Mouse (Mus musculus) Muller cell, postnatal 12 days (primary cell): ENCODE measurements around the gene Il12rb2.

ENCODE experiments used
- DNase-seq: peaks from one replicate; pipeline ENCODE4 v3.0.0-alpha.2; 2015; ENCODE audit errors: inconsistent ontology term

Gene Il12rb2

DNA sequence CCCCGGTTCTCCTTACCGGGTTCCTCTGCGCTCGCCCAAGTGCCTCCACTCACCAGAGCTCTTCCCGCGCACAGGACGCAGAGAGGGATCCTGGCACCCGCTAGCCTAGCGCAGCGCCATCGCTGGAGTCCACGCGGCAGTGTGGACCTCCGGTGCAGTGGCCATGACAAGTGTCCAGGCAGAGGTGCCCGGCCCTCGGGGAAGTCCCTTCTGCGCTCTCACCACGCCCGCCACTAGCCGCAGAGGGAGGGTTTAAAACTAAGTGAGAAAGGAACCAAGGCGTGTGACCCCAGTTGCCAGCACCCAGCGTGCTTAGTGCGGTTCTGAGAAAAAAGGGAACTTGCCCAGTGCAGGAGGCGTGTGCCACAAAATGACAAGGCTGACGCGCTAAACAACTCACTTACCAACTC, at the start of gene Il12rb2:
Gene Il12rb2 (minus strand): TSS at position 207 of the 410 bp plus-strand sequence.
- peak; percentile 26 for DNase-seq

DNA sequence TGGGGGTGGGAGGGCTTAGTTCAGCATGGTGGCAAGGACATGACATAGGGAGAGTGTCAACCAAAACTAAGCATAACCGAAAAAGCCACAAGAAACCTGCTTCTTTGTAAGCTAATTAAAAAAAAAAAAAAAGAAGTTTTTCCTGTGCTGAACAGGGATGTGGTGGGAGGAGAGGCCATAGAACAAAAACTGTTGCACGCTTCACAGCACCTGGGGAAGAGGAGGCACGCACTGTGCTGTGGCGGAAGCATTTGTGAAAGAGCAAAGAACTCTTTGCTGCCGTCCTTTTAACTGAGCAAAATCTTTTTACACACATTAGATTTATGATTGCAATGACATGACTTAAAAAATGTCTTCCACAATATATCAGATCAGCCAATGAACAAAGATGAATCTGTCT, 45.8 kb upstream of the Il12rb2 start:
- no peak for DNase-seq

DNA sequence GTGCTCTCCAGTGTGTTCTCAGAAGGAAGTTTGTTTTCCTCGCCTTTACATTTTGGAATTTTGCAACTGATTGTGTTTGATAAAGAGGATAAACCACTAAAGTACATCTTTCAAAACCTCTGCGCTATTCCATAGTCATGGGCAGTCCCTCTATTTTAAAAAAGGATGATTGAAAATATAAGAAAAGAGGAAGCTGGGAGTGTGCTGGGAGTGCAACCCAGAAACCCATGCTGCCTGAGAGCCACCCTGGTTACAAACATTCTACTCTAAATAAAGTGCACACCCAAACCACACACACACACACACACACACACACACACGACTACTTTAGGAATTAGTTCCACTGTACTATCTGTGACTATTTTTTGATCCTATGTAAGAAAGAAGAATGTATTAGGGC, 40.6 kb upstream of the Il12rb2 start:
- no peak for DNase-seq

DNA sequence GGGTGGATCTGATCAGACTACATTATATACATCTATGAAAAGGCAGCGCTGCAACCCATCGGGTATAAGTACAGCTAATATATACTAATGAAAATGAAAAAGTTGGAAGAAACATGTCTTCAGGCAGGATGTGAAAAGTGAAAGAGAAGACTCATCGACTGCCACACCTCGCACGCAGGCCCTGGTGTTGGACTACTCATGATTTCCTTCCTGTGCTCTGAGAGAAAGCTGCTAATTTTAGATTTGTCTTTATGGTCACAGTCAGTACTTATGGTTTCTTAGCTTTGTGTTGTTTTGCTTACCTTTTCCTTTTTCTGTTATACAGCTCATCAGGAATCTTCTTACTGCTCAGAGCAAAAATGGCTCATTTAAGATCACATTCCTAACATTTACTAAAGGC, 39.3 kb upstream of the Il12rb2 start:
- DNase-seq = no peak

DNA sequence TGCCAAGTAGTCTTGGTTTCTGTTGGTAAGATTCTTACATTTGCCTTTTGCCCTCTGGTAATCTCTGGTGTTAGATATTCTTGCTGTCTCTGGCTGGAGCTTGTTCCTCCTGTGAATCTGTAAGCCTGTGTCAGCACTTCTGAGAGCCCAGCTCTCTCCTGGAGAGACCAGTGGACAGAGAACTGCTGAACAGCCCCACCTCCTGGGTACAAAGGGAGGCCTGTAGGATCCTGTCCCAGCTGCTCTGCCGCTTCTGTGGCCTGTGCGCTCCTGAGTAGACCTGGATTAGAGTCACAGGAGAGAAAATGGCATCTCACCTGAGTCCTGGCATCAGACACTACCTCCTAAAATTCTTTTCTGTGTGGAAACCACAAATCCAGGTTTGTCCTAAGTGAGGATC, 37.4 kb upstream of the Il12rb2 start:
- DNase-seq = no peak

DNA sequence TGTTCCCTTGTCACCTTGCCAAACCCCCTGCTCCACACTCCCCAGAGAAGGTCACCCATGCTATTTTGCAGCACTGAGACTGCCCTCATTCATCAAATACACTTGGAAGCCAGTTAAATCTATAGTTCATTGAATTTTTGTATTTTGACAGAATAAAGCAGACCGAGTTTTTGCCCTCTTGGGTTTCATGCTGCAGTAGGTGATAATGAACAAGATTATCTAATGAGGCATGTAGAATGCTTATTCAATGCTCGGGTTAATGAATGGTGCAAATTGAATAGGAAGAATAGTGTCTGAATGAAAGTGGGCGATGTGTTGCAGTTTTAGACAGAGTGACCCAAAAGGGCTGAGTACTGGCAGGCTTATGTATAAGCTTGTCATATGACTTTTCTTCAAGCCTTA, 29.3 kb upstream of the Il12rb2 start:
- DNase-seq = peak; percentile 41

DNA sequence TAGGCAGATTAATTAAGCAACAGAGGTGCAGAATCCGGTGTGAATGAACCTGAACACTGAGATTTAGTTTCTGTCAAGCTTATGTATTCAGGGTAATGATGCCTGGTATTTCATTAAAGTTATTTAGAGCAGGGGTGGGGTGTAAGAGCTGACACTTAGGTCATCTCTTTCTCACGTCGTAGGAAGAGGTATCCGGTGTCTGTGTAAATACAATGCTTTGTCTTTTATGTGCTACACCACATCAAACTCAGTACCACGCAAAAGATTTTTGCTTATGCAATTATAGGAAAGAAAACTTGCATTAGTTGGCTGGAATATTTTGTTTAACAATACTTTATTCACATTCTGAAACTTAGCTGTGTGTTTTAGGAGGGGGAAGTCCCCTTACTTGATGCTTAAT, 23.6 kb upstream of the Il12rb2 start:
- DNase-seq = no peak

DNA sequence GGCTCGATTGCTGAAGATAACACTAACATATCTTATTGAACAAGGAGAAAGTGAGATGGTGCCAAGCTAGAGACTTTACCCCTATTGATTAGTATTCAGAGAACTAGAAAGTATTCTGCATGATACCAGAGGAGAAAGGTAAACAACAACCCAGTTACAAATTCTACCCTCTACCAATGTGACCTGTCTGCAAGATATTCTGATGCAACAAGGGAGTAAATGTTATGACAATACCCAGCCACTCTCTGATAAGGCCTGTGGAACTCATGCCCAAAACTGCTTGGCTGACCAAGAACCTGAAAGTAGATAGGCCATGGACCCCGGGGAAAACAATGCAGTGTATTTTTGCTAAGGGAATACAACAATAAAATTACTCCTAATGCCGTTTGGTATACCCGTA, 10.2 kb downstream of the Il12rb2 start:
- DNase-seq = no peak

DNA sequence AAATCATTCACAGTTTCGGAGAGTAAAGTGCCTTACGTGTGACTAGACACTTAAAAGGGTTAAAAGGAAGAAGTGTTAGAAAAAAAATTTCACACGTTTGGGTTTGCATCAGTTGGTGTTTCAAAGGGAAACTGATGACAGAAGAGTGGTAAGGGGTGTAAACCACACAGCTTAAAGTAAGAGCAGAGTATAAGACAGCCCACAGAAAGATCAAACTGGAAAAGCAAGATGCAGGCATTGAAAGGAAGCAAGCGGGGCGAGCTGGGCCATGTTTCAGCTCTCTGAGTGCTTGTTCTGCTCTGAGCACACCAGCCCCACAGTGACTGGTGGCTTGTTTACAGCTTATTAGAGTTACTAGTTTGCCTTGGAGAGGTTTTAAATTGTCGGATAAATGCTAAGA, 27.9 kb downstream of the Il12rb2 start:
- no peak for DNase-seq

DNA sequence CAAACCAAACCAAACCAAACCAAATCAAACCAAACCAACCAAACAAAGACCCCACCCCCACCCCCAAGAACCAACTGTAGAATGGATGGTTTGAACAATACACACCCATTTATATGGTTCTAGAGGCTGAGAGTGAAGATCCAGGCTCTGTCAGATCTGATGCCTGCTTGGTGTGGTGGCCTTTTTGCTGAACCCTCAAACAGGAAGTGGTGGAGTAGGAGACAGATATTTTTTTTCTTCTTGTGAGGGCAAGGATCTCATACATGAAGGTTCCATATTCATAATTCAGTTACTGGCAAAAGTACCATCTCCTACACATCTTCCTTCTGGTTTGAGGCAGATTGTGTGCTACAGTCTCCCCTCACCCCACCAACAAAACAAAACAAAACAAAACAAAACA, 36.5 kb downstream of the Il12rb2 start:
- DNase-seq = no peak

DNA sequence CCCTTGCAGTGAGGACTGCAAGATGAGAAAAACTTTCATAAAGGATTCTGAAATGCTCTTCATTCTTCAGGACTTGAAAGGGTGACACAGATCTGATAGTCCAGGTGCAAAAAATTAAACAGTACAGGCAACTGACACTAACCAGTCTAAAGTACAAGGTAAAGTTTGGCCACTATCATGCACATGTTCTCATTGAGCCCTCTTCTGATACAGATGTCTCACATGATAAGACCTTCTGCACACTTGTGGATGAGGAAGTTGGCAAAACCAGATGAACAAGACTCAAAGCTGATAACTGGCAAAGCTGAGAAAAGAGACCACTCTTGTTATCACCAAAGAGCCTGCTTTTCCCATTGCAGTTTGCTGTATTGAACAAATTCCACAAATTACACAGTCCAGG, 38.0 kb downstream of the Il12rb2 start:
- no peak for DNase-seq

DNA sequence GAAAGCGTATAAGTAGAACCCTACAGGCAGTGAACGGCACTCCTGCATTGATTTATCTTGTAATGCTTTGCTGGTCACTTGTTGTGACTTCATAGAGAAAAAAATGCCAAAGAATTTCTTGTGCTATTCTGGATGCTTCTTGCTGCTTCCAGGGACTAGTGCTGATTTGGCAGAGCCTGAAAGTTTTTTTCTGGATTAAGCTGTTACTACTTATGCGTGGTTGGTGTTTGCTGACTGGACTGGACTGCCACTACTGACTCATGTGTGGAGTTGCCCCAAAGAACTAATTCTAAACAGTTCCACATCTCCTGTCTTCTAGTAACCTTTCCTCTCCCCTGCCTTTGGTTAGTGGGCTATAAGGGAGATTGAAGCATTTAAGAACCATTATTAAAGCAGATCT, 52.2 kb downstream of the Il12rb2 start:
- no peak for DNase-seq

DNA sequence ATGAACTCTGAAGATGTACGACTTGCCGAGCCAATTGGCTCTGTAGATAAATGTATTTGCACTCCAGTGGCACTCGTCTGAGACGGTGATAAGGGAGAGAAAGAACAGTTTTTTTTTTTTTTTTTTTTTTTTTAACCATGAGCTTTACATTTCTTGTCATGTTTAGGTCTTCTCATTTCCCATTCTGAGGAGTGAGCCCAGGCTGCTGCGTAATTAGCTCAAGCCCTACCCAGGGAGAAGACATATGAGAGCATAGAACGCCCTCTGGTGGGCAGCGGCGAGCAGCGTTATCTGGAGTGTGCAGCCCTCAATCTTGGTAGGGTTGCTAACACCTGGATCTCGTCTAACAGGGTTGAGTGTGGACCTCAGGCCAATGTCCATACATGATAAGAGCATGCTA, 57.5 kb downstream of the Il12rb2 start:
- DNase-seq = peak; percentile 32

DNA sequence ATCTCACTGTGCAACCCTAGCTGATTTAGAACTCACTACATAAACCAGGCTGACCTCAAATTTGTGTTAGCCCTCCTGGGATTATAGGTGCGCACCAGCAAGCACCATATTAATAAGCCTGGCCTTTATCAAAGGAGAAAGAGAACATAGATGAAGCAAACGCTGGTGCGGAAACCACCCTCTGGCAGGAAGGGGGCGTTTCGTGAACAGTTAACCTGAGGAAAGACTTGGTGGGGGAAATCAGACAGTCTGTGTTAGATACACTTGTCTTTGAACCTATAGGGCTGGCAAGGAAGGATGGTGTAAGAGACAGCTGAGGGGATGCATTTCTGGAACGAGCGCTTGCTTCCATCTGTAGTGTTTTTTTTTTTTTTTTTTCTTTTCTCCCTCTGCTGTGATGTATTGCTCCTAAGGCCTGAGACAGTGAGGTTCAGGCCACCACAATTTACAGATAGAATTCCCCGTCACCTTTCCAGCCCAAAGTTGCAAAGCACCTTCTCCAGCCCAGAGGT, 58.1 kb downstream of the Il12rb2 start:
- no peak for DNase-seq

DNA sequence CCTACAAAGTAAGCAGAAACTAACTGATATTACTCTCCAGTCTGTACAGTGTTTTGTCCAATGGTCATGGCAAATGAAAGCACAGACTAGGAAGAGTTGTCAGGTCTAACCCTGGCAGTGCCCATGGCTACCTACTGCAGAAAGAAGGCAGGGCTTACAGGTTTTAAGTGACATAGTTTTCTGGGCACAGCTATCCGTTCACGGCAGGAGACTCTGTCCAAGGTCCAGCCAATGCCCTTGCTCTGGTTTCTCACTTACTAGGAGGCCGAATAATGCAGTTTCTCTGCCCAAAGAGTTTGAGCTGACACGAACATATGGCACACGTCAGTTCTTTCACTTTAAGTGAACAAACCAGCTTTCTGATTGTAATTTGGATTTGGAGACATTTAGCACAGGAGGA, 58.9 kb downstream of the Il12rb2 start:
- DNase-seq = no peak

DNA sequence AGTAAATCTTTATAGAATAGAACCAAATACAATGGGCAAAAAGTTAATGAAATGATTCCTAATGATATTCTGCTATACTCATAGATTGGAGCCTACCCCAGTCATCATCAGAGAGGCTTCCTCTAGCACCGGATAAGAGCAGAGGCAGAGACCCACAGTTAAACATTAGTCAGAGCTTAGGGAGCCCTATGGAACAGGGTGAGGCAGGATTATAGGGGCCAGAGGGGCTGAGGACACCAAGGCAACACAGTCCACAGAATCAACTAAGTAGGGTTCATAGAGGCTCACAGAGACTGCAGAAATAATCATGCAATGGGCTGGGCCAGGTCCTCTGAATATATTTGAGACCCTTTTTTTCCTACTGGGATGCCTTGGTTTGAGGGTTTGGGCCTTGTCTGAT, 61.3 kb downstream of the Il12rb2 start:
- DNase-seq = no peak

DNA sequence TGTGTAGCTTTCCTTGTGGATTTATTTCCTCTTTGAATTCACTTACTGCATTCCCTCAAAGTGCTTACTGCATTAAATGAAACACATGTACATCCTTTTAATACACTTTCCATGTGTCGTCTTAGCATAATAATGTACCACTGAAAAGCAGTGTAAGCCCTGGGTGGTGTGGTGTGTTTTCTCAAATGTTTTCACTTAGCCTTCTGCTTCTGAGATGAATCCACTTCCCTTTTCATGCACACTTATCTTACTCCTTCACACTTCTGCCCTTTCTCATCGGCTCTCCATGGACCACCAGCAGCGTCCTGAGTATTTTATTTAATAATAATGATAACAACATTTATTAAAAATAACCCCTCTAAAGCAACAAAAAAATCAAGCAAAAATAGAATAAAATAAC, 66.2 kb downstream of the Il12rb2 start:
- no peak for DNase-seq

DNA sequence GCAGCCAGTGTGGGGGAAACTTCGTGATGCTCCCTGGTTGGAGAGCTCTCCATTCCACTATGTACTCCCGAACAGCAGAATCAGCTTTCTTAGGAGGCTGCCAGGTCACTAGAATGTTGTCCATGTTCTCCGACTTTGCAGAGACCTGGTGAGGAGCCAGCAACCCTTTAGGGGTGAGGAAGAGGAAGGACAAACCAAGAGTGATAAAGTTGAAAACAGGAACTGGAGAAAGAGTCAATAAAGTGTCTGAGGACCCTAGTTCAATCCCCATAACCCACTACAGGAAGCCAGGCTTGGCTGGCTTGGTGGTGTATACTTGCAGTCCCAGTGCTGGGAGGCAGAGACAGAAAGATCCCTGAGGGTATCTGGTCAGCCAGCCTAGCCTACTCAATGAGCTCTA, 67.0 kb downstream of the Il12rb2 start:
- DNase-seq = no peak

DNA sequence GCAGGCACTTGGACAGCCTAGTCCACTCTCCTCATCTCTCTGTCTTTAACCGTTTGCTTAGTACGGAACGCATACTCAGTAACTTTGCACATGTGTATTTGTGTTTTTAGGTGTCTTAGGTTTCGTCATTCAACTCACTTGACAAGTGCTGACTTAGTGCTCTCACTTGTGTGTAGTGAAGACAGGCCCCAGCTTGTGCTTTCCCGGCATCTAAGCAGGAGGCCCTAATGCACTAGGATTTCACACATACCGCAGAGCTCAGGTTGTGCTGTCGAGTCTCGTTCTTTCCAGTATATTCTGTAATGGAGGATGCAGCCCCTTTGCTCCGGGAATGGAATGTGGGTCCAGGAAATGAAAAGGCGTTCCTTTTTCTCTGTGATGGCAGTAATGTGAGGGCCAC, 72.8 kb downstream of the Il12rb2 start:
- no peak for DNase-seq

DNA sequence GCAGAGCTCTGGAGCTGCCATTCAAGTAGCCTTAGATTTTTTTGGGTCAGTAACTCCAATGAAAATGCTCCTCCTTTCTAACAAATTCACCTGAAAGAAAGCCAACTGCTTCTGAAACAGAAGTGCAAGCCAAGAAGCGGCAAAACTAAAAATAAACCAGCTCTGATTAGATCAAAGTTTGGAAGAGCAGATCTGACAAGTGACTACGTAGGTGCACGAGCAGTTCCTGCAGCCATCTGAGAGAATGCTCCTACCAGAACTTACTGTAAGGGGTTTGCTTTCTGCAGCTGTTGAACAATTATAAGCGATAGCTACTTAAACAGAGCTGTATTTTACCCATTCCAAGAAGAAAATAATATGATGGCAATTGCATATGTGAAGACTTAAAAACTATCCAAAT, 73.5 kb downstream of the Il12rb2 start:
- DNase-seq = no peak

DNA sequence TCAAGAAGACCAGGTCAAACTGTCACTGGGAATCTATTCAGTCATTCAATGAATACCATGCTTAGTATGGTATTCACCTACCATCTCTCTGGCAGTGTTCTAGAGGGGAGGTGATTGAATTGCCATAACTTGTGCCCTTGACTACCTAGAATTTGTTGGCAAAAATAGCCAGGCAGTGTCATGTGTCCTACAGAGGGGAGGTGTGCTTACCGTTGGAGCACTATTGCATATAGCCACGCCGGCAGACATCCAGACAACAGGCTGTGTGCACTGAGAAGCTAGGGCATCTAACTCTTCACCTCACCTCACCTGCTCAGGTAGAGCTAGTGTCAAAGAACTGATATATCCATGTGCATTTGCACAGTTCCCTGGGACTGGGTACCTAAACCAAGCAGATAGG, 74.8 kb downstream of the Il12rb2 start:
- DNase-seq = no peak

DNA sequence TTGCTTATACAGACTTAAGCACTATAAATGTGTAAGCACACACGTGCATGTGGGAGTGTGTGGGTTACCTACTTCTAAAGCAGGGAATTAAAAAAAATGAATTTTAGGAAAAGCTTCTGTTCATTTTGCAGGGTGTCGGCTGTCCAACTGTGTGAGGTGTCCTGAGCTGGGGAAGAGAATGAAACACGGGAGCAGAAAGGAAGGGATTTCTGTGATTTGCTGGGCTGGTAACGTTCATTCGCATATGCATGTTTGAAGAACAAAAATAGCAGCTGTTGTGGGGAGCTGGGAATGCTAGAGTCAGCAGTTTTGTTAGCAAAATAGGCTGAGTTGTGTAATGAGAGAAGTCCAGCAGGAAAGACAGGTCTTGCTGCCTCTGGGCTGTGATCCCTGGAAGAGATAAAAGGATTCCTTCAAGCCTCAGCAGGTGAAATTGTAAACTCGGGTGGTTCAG, 75.3 kb downstream of the Il12rb2 start:
- DNase-seq = peak; percentile 19

DNA sequence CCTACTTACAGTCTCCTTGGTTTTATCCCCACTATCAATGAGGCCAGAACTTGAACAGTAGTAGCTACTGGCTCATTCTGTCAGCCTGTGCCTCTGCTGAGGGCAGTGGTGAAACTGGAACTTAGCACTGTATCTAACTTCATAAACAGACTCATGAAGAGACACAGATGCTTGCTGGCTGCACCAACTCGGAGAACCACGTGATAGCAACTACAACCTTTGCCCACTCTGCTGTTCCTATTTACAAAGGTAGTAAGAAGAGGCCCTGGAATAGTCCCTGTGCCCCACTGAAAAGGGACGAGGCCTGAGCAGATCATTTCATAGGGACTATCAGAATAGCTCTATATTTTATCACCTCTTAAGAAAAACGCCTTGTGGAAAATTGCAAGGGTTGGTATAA, 75.7 kb downstream of the Il12rb2 start:
- no peak for DNase-seq

DNA sequence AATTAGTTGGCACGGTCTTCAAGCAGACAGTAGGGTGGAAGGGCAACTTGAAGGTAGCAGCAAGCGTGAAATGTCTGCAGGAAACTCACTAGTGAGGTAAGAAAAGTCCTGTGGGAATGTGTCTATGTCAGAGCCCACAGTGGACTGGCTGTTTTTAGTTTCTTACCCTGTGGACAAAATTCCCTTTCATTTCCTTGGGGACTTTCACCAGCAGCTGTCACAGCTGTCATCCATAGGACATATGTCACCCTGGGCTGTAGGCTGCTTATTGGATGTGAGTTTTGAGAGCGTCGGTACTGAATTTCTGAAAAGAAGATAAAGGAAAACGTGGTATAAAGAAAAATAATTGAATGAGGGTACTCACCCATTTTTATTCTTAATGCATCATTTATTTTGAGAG, 77.2 kb downstream of the Il12rb2 start:
- no peak for DNase-seq

DNA sequence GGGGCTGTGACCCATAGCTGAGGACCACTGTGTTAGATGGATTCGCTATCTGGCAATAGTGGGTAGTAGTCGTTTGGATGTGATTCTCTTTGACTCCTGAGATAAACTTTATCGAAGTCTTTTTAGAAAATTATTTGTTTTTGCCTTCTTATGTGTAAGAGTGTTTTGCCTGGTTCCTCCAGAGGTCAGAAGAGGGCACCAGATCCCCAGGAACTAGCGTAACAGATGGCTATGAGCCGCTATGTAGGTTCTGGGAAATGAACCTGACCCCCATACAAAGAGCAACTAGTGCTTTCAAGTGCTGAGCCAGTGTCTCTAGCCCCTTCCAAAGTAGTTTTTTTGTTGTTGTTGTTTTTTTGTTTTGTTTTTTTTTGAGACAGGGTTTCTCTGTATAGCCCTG, 79.9 kb downstream of the Il12rb2 start:
- no peak for DNase-seq
